Mouse (Mus musculus): ENCODE results near the gene Tnr.

DNA sequence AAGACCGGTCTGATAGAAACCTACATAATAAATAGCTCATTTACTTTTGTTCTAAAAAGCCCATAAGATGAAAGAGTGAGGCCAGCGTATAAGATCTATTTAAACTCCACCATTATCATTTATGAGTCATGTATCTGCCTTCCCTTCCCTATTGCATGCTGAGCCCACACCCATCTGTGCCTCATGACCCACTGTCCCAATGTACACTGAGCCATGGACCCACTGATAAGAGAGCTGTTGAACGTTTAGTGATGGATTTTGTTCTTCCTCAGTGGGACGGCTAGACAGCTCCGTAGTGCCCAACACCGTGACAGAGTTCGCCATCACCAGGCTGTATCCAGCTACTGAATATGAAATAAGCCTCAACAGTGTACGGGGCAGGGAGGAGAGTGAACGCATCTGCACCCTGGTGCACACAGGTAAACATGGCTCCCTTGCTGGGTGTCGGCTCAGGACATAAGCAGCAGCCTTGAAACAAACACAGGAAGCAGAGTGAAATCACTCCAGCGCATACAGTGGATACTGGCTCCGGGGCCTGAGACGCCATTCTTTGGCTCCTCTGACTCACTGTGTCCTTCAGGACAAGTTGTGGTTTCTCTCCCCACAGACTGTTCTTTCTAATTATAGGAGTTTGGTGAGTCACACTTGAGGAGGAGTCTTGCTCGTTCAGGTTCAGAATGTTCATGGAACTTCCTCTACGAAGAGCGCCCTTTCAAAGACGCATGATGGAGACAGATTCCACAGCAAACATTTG lies 365.6 kb downstream of the Tnr start:
- TF ChIP-seq CTCF (conservative IDR thresholded peaks at IDR 0.05; ENCODE audit: insufficient read depth, insufficient read length, low read depth, low read length), result no peak
- TF ChIP-seq POLR2A (IDR thresholded peaks at IDR 0.05; ENCODE audit: low read depth, low read length), result no peak
